Mouse (Mus musculus): Measurements from ENCODE around the gene Pde6h. TPM values are rescaled to one million over a fixed set of nuclear protein-coding genes. Genes with fewer than 3 reads are reported as not detected.

Gene Pde6h
- polyA plus RNA-seq, 1 experiment from 2014 or later = not detected

DNA sequence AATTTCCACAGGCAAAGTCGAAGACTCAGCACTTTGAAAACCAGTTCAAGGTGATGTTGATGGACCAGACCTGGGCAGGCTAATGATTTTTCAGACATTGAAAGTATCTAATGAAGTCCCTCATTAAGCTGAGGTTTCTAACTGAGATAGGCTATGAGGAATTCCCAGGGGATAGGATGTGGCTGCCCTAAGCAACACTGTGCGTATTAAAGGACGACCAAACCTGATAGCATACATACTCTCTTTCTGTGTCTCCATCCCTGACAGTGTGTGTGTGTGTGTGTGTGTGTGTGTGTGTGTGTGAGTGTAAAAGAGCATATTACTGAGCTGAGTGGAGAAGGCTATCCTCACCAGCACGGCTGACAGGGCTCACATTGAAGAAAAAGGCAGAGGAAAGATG is 80.7 kb downstream of the Pde6h start:
- no peak overlapping the region for H3K4me3 ChIP-seq (ENCODE audit: control insufficient read depth in 1 of 2, insufficient read depth in 1 of 2, low read depth in 1 of 2, low read length in 2 of 2)
- no peak overlapping the region for H3K27ac ChIP-seq (replicated peaks in 1 of 2; ENCODE audit: control insufficient read depth in 1 of 2, insufficient read depth in 1 of 2, low read depth in 2 of 2, low read length in 2 of 2)
- WGBS = 74% methylated on average over 4 of the region's 4 CpGs
- H3K9me3 ChIP-seq (ENCODE audit: control insufficient read depth, low read length) = no peaks in the 10 kb centered on the region
- H3K27me3 ChIP-seq (ENCODE audit: control insufficient read depth, insufficient read depth, low read length) = no peaks in the 10 kb centered on the region
- H3K36me3 ChIP-seq (ENCODE audit: control insufficient read depth, insufficient read depth, low read length) = no peaks in the 10 kb centered on the region
- ATAC-seq (ENCODE audit: insufficient number of reproducible peaks, insufficient read depth, low FRiP score, low read depth) = no peak
- no peak overlapping the region for H3K4me2 ChIP-seq (ENCODE audit: low read length)
- no peak overlapping the region for H3K9ac ChIP-seq (ENCODE audit: low read length)
- no peaks in the 10 kb centered on the region for H3K4me1 ChIP-seq (ENCODE audit: control insufficient read depth in 2 of 2, insufficient read depth in 2 of 2, low read length in 2 of 2)

DNA sequence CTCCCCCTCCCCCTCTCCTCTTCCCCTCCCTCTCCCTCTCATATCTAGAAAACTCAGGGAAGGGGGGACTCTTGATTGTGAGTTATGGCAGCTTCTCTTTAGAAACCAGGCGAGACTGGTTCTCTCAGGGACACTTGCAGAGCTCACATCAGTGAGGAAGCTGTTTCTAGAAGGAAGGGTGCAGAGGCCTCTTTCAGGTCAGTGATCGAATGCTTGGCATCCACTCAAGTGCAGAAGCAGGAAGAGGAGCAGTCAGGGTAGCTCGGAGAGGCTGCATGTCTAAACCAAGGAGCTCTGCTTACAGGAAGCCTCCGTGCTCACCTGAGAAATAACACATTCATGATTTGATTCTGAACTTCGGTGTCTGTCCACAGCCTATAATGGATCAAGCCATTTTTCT is 87.6 kb downstream of the Pde6h start:
- Histone ChIP-seq H3K4me2 (ENCODE audit: low read length) (no peak overlapping the region), H3K9me3 (ENCODE audit: control insufficient read depth, low read length) (no peaks in the 10 kb centered on the region), H3K27me3 (ENCODE audit: control insufficient read depth, insufficient read depth, low read length) (no peaks in the 10 kb centered on the region), H3K36me3 (ENCODE audit: control insufficient read depth, insufficient read depth, low read length) (no peaks in the 10 kb centered on the region), H3K9ac (ENCODE audit: low read length) (no peak overlapping the region), H3K4me1 (ENCODE audit: control insufficient read depth in 2 of 2, insufficient read depth in 2 of 2, low read length in 2 of 2) (no peaks in the 10 kb centered on the region), H3K4me3 (ENCODE audit: control insufficient read depth in 1 of 2, insufficient read depth in 1 of 2, low read depth in 1 of 2, low read length in 2 of 2) (no peak overlapping the region), H3K27ac (replicated peaks in 1 of 2; ENCODE audit: control insufficient read depth in 1 of 2, insufficient read depth in 1 of 2, low read depth in 2 of 2, low read length in 2 of 2) (no peak overlapping the region)
- WGBS = 64% methylated on average over 5 of the region's 5 CpGs
- no peak for ATAC-seq (ENCODE audit: insufficient number of reproducible peaks, insufficient read depth, low FRiP score, low read depth)

- Histone ChIP-seq H3K36me3 (ENCODE audit: control insufficient read depth, insufficient read depth, low read length) (no peaks in the 10 kb centered on the region), H3K4me2 (ENCODE audit: low read length) (no peak overlapping the region), H3K27me3 (ENCODE audit: control insufficient read depth, insufficient read depth, low read length) (no peaks in the 10 kb centered on the region), H3K4me1 (ENCODE audit: control insufficient read depth in 2 of 2, insufficient read depth in 2 of 2, low read length in 2 of 2) (no peaks in the 10 kb centered on the region), H3K9me3 (ENCODE audit: control insufficient read depth, low read length) (no peaks in the 10 kb centered on the region), H3K9ac (ENCODE audit: low read length) (no peak overlapping the region), H3K27ac (replicated peaks in 1 of 2; ENCODE audit: control insufficient read depth in 1 of 2, insufficient read depth in 1 of 2, low read depth in 2 of 2, low read length in 2 of 2) (no peak overlapping the region), H3K4me3 (ENCODE audit: control insufficient read depth in 1 of 2, insufficient read depth in 1 of 2, low read depth in 1 of 2, low read length in 2 of 2) (no peak overlapping the region)
- ATAC-seq (ENCODE audit: insufficient number of reproducible peaks, insufficient read depth, low FRiP score, low read depth) = no peak
- 68% methylated on average over 6 of the region's 6 CpGs for WGBS
These were observed 90.7 kb downstream of the Pde6h start for GRCm38 (mm10) chr6:137014346-137014745.

GRCm38 (mm10) chr6:137017216-137017973 is 93.8 kb downstream of the Pde6h start:
- Histone ChIP-seq H3K4me2 (ENCODE audit: low read length) (no peak overlapping the region), H3K27me3 (ENCODE audit: control insufficient read depth, insufficient read depth, low read length) (no peaks in the 10 kb centered on the region), H3K36me3 (ENCODE audit: control insufficient read depth, insufficient read depth, low read length) (no peaks in the 10 kb centered on the region), H3K9me3 (ENCODE audit: control insufficient read depth, low read length) (no peaks in the 10 kb centered on the region), H3K4me1 (ENCODE audit: control insufficient read depth in 2 of 2, insufficient read depth in 2 of 2, low read length in 2 of 2) (no peaks in the 10 kb centered on the region), H3K9ac (ENCODE audit: low read length) (no peak overlapping the region), H3K4me3 (ENCODE audit: control insufficient read depth in 1 of 2, insufficient read depth in 1 of 2, low read depth in 1 of 2, low read length in 2 of 2) (no peak overlapping the region), H3K27ac (replicated peaks in 1 of 2; ENCODE audit: control insufficient read depth in 1 of 2, insufficient read depth in 1 of 2, low read depth in 2 of 2, low read length in 2 of 2) (no peak overlapping the region)
- 81% methylated on average over 7 of the region's 7 CpGs for WGBS
- ATAC-seq (ENCODE audit: insufficient number of reproducible peaks, insufficient read depth, low FRiP score, low read depth) = no peak

Other genes with a start within 250 kb of the Pde6h start
- gene Gucy2c, start 142.1 kb upstream of the Pde6h start, polyA plus RNA-seq (2014; fragmentation: Nextera tagmentation; extraction: Ambion mirVana) = not detected in 2 replicates
- gene Hist4h4, start 119.4 kb upstream of the Pde6h start, polyA plus RNA-seq (2014; fragmentation: Nextera tagmentation; extraction: Ambion mirVana) = 0.20 and 0.35 TPM in 2 replicates
- gene H2afj, start 115.6 kb upstream of the Pde6h start, polyA plus RNA-seq (2014; fragmentation: Nextera tagmentation; extraction: Ambion mirVana) = 71.4 TPM in 2 replicates
- gene BC049715, start 96.2 kb upstream of the Pde6h start, polyA plus RNA-seq (2014; fragmentation: Nextera tagmentation; extraction: Ambion mirVana) = 1.1 and 2.3 TPM in 2 replicates
- gene Wbp11, start 95.6 kb upstream of the Pde6h start, polyA plus RNA-seq (2014; fragmentation: Nextera tagmentation; extraction: Ambion mirVana) = 67.7 and 69.5 TPM in 2 replicates
- not detected in 2 replicates for gene Smco3, start 88.4 kb upstream of the Pde6h start, polyA plus RNA-seq (2014; fragmentation: Nextera tagmentation; extraction: Ambion mirVana)
- gene Art4, start 66.1 kb upstream of the Pde6h start, polyA plus RNA-seq (2014; fragmentation: Nextera tagmentation; extraction: Ambion mirVana) = 9.5 and 11.2 TPM in 2 replicates
- 457 and 563 TPM in 2 replicates for gene Mgp, start 48.0 kb upstream of the Pde6h start, polyA plus RNA-seq (2014; fragmentation: Nextera tagmentation; extraction: Ambion mirVana)
- gene Erp27, start 1.7 kb upstream of the Pde6h start, polyA plus RNA-seq (2014; fragmentation: Nextera tagmentation; extraction: Ambion mirVana) = 0.93 and 1.7 TPM in 2 replicates
- gene Arhgdib, start 18.1 kb downstream of the Pde6h start, polyA plus RNA-seq (2014; fragmentation: Nextera tagmentation; extraction: Ambion mirVana) = 86.1 and 88.6 TPM in 2 replicates
- gene Rerg, start 246.7 kb downstream of the Pde6h start, polyA plus RNA-seq (2014; fragmentation: Nextera tagmentation; extraction: Ambion mirVana) = 4.4 and 5.4 TPM in 2 replicates